Mouse (Mus musculus) CH12.LX (cell line): ENCODE results near the gene Hipk2.

Source experiments
- BHLHE40 ChIP-seq: IDR thresholded peaks from 2 replicates; pipeline ENCODE4 v1.6.1; 2011; ENCODE audit warnings: mild to moderate bottlenecking, low read depth, low read length, improper control_type of control experiment
- CHD2 ChIP-seq: IDR thresholded peaks from 2 replicates; pipeline ENCODE4 v1.6.1; 2011; ENCODE audit warnings: low read length, improper control_type of control experiment
- CTCF ChIP-seq, 2 experiments: IDR thresholded peaks in 1 of 2; conservative IDR thresholded peaks in 1 of 2; 2 replicates each; pipeline ENCODE4 v1.5.1; 2011 to 2012; ENCODE audit warnings: low read depth in 2 of 2, low read length in 2 of 2, improper control_type of control experiment in 1 of 2, inconsistent platforms in 1 of 2, mild to moderate bottlenecking in 1 of 2, moderate library complexity in 1 of 2
- EP300 ChIP-seq: IDR thresholded peaks from 2 replicates; pipeline ENCODE4 v1.6.1; 2011; ENCODE audit warnings: low read length, improper control_type of control experiment
- ETS1 ChIP-seq: conservative IDR thresholded peaks from 2 replicates; pipeline ENCODE4 v1.6.1; 2012; ENCODE audit warnings: low read depth, mild to moderate bottlenecking, inconsistent platforms, low read length, improper control_type of control experiment, moderate library complexity
- HCFC1 ChIP-seq: IDR thresholded peaks from 2 replicates; pipeline ENCODE4 v1.6.1; 2012; ENCODE audit warnings: low read depth, mild to moderate bottlenecking, inconsistent platforms, low read length, improper control_type of control experiment
- MEF2A ChIP-seq: IDR thresholded peaks from 2 replicates; pipeline ENCODE4 v1.6.1; 2014; ENCODE audit warnings: low read depth, mild to moderate bottlenecking, inconsistent platforms, low read length, improper control_type of control experiment, borderline replicate concordance

- TF ChIP-seq MEF2A (no peak), CTCF (conservative IDR thresholded peaks at IDR 0.05 in 1 of 2, IDR thresholded peaks at IDR 0.05 in 1 of 2; ENCODE audit: low read depth in 2 of 2, low read length in 2 of 2) (no peak), CHD2 (no peak), EP300 (0 out of 2 replicates have a peak, but pooled peaks have one; percentile 30), HCFC1 (no peak), ETS1 (no peak), BHLHE40 (no peak)
Observed at GRCm38 (mm10) chr6:38900073-38900472, 24.1 kb upstream of the Hipk2 start.
